Mouse (Mus musculus): ENCODE data around the gene Polr3g.

DNA sequence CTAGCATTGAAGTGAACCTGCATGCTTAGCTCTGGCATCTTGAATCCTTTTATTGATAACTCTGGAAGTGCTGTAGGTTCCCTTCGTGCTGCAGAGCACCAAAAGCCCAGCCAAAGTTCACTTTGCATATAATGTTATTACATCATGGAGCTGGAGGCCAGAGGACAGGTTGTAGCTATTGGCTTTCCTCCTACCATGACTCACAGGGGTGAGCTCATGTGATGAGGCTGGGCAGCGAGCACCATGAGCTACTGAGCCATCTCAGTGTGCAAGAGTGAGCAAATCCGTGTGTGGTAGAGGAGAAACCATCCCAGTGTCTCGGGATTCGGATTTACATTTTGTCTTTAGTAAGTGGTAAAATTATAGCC lies 46.5 kb downstream of the Polr3g start:
- no peak for TF ChIP-seq TAL1 (conservative IDR thresholded peaks at IDR 0.05; ENCODE audit: low read depth, low read length)
- no peak for TF ChIP-seq CTCF (IDR thresholded peaks at IDR 0.05; ENCODE audit: low read depth, low read length)
- TF ChIP-seq GATA1 (IDR thresholded peaks at IDR 0.05; ENCODE audit: borderline replicate concordance, low read length), result no peak
- TF ChIP-seq POLR2AphosphoS5 (IDR thresholded peaks at IDR 0.05; ENCODE audit: insufficient replicate concordance, low read depth, low read length), result no peak
